Mouse (Mus musculus) stomach, postnatal 0 days (tissue): ENCODE data around the gene Oxct1.

Source experiments
- CTCF ChIP-seq: IDR thresholded peaks from 2 replicates; pipeline ENCODE4 v1.5.1; 2016; ENCODE audit warnings: antibody characterized with exemption, low read depth, mild to moderate bottlenecking, moderate library complexity
- EP300 ChIP-seq: optimal IDR thresholded peaks from 2 replicates; pipeline ENCODE3; 2016; ENCODE audit warnings: antibody characterized with exemption

DNA sequence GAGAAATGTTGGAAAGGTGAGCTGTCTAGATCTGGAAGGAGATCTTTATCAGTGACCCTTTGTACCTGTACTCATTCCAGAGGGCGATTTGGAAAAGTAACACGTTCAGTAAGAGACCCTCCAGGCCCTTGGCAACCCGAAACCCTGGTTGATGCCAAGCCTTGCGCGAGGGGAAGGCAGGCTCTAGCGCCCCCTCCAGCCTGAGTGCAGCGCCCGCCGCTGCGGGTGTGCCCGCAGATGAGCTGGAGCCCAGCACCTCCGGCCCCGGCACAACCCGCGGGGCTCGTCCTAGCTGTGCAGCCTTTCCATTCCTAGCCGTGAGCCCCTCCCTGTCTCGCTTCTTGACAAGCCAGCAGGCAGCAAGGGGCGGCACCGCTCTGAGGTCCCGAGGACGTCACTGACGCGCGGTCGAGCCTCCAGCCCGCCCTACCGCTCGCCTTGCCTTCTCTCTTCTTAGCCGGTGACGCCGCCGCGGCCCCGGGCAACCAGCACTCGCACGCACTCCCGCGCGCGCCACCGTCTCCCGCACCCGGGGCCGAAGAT is at the start of gene Oxct1:
- TF ChIP-seq CTCF (peak; percentile 78), EP300 (peak; percentile 33)
